21 mouse cellular contexts compared by ENCODE assay signal in genomic region chr2:119605361-119605973, GRCm38 (mm10). TPM values are rescaled to one million over a fixed set of nuclear protein-coding genes. Genes with fewer than 3 reads are reported as not detected.
A peak's percentile ranks its signal among the peaks of the same experiment; 100 is the strongest.
DNase-seq lines count a peak whose midpoint lies in the region; ATAC-seq and TF ChIP-seq lines count a peak whose summit lies in the region.
"Had no signal": no experiment of that assay in that cellular context is flagged by ENCODE, and none has a peak within 500 bp of the region (broad histone marks: within the 10 kb centered on the region; RNA-seq: fewer than 3 reads in every experiment).

No protein-coding gene starts in this region.

- H3K4me1 ChIP-seq in CH12.LX (ENCODE audit: control insufficient read depth in 1 of 2, insufficient read depth in 2 of 2) = peaks cover 3 to 10% of the 10 kb centered on the region in 2 experiments; a peak in 2 of 4 replicates
- H3K4me1 ChIP-seq in G1E (ENCODE audit: insufficient read depth, low read depth, low read length) = peaks cover 46% of the 10 kb centered on the region
- H3K4me1 ChIP-seq in liver, embryonic 14.5 days (replicated peaks; ENCODE audit: control insufficient read depth in 2 of 2, insufficient read depth in 2 of 2, low read length in 1 of 2) = peaks cover 49 to 55% of the 10 kb centered on the region in 2 experiments
- no peaks in the 10 kb centered on the region for H3K4me1 ChIP-seq in kidney, embryonic 14.5 days (ENCODE audit: control insufficient read depth, insufficient read depth, low read length)
- H3K4me1 ChIP-seq in forebrain, embryonic 14.5 days (ENCODE audit: control insufficient read depth, insufficient read depth, low read length) = no peaks in the 10 kb centered on the region

- ATAC-seq in G1E (ENCODE audit: extremely low read depth, insufficient number of reproducible peaks, low FRiP score, poor library complexity, severe bottlenecking) = peak; percentile 49
- peak; percentile 88 for ATAC-seq in erythroblast, adult 5-6 weeks (replicated peaks; ENCODE audit: low FRiP score, poor library complexity, severe bottlenecking)
- ATAC-seq in liver, embryonic 14.5 days (ENCODE audit: insufficient read depth) = peak; percentile 92
- ATAC-seq in activated CD4-positive, CD25-positive, alpha-beta regulatory T cell, adult 4 months = no peak
- ATAC-seq in kidney, embryonic 14.5 days (ENCODE audit: low FRiP score, low TSS enrichment) = no peak
- no peak for ATAC-seq in forebrain, embryonic 14.5 days
- ATAC-seq: forebrain, embryonic 15.5 days had no signal

- TF ChIP-seq CTCF in CH12.LX (conservative IDR thresholded peaks at IDR 0.05 in 1 of 2, IDR thresholded peaks at IDR 0.05 in 1 of 2; ENCODE audit: low read depth in 2 of 2, low read length in 2 of 2) (no peak), G1E (IDR thresholded peaks at IDR 0.05; ENCODE audit: low read depth, low read length) (no peak)
- no peak for TF ChIP-seq CTCF in liver, embryonic 14.5 days (IDR thresholded peaks at IDR 0.05; ENCODE audit: low read depth)

- H3K9ac ChIP-seq in CH12.LX (ENCODE audit: insufficient read depth, low read depth) = no peak overlapping the region
- H3K9ac ChIP-seq in liver, embryonic 14.5 days (replicated peaks) = no peak overlapping the region; the same call in 1 of the 2 replicates
- no peak overlapping the region for H3K9ac ChIP-seq in kidney, embryonic 14.5 days (ENCODE audit: low read depth, low read length)
- no peak overlapping the region for H3K9ac ChIP-seq in forebrain, embryonic 14.5 days (ENCODE audit: low read length)
- H3K9ac ChIP-seq: forebrain, embryonic 15.5 days; heart, embryonic 15.5 days; limb, embryonic 15.5 days; neural tube, embryonic 15.5 days had no signal

- 17% methylated on average over 6 of the region's 6 CpGs for WGBS in liver, embryonic 14.5 days (ENCODE audit: insufficient replicate concordance)
- WGBS in kidney, embryonic 14.5 days = 86% methylated on average over 6 of the region's 6 CpGs
- 95% methylated on average over 6 of the region's 6 CpGs for WGBS in forebrain, embryonic 14.5 days

- H3K27me3 ChIP-seq in CH12.LX (replicated peaks) = no peaks in the 10 kb centered on the region
- H3K27me3 ChIP-seq in G1E (ENCODE audit: insufficient read depth, low read length) = no peaks in the 10 kb centered on the region
- H3K27me3 ChIP-seq in liver, embryonic 14.5 days (ENCODE audit: control insufficient read depth, insufficient read depth, low read length) = no peaks in the 10 kb centered on the region
- H3K27me3 ChIP-seq in kidney, embryonic 14.5 days (ENCODE audit: control insufficient read depth, insufficient read depth, low read length) = no peaks in the 10 kb centered on the region
- H3K27me3 ChIP-seq in forebrain, embryonic 14.5 days (replicated peaks; ENCODE audit: control insufficient read depth, insufficient read depth, low read length) = no peaks in the 10 kb centered on the region
- H3K27me3 ChIP-seq: forebrain, embryonic 15.5 days; heart, embryonic 15.5 days; limb, embryonic 15.5 days; neural tube, embryonic 15.5 days had no signal

- dilution Hi-C loops in CH12.LX (cut with MboI; ENCODE audit: extremely low pct_ligation_motif_present, extremely low pct_unique_long_range_greater_than_20kb, low sequenced_read_pairs) = no loop called here

- H3K4me3 ChIP-seq in CH12.LX (replicated peaks in 1 of 3; ENCODE audit: low read depth in 2 of 3, low read length in 2 of 3, poor library complexity in 1 of 3) (no peak overlapping the region), G1E (ENCODE audit: low read depth, low read length) (peak overlapping the region; percentile 48; the same call in 1 of the 2 replicates)
- H3K4me3 ChIP-seq in liver, embryonic 14.5 days (ENCODE audit: insufficient read depth in 1 of 2, low read depth in 2 of 2, low read length in 2 of 2) = peak overlapping the region in 1 of 2 experiments; percentile 3; a peak in 1 of 4 replicates
- no peak overlapping the region for H3K4me3 ChIP-seq in kidney, embryonic 14.5 days (ENCODE audit: low read length)
- no peak overlapping the region for H3K4me3 ChIP-seq in forebrain, embryonic 14.5 days (ENCODE audit: low read depth, low read length)
- H3K4me3 ChIP-seq: forebrain, embryonic 15.5 days; heart, embryonic 15.5 days; limb, embryonic 15.5 days; myocyte; neural tube, embryonic 15.5 days had no signal

- TF ChIP-seq EP300 in CH12.LX (IDR thresholded peaks at IDR 0.05; ENCODE audit: low read length) = no peak
- peak; percentile 90 for TF ChIP-seq EP300 in liver, embryonic 14.5 days (IDR thresholded peaks at IDR 0.05; ENCODE audit: low read depth)

- TF ChIP-seq POLR2A in CH12.LX (IDR thresholded peaks at IDR 0.05; ENCODE audit: low read depth, low read length) = no peak

- peaks cover 7% of the 10 kb centered on the region for H3K79me2 ChIP-seq in CH12.LX (replicated peaks; ENCODE audit: control insufficient read depth, extremely low read depth, insufficient read depth, poor library complexity, severe bottlenecking)

- TF ChIP-seq RAD21 in CH12.LX (IDR thresholded peaks at IDR 0.05; ENCODE audit: low read depth, low read length) = no peak

- H3K4me2 ChIP-seq in CH12.LX (ENCODE audit: insufficient read depth, low read depth, poor library complexity, severe bottlenecking) = no peak overlapping the region
- peak overlapping the region; percentile 54 for H3K4me2 ChIP-seq in liver, embryonic 14.5 days (ENCODE audit: low read depth)
- H3K4me2 ChIP-seq in kidney, embryonic 14.5 days (replicated peaks; ENCODE audit: low read depth, low read length) = no peak overlapping the region
- no peak overlapping the region for H3K4me2 ChIP-seq in forebrain, embryonic 14.5 days (ENCODE audit: low read length)
- H3K4me2 ChIP-seq: forebrain, embryonic 15.5 days; heart, embryonic 15.5 days; limb, embryonic 15.5 days; neural tube, embryonic 15.5 days had no signal

- no peak overlapping the region for H3K27ac ChIP-seq in CH12.LX (ENCODE audit: insufficient read depth, low read depth)
- H3K27ac ChIP-seq in liver, embryonic 14.5 days = peak overlapping the region; percentile 89
- H3K27ac ChIP-seq in kidney, embryonic 14.5 days (ENCODE audit: low read depth, low read length) = no peak overlapping the region
- no peak overlapping the region for H3K27ac ChIP-seq in forebrain, embryonic 14.5 days (ENCODE audit: low read depth, low read length)
- H3K27ac ChIP-seq: forebrain, embryonic 15.5 days; heart, embryonic 15.5 days; limb, embryonic 15.5 days; neural tube, embryonic 15.5 days had no signal

- H3K36me3 ChIP-seq in CH12.LX (replicated peaks in 1 of 2; ENCODE audit: control insufficient read depth in 1 of 2, insufficient read depth in 1 of 2, low read length in 1 of 2) (peaks cover 33 to 78% of the 10 kb centered on the region in 2 experiments), G1E (replicated peaks) (peaks cover 74% of the 10 kb centered on the region)
- peaks cover 80% of the 10 kb centered on the region for H3K36me3 ChIP-seq in liver, embryonic 14.5 days (replicated peaks; ENCODE audit: control insufficient read depth, insufficient read depth, low read depth)
- H3K36me3 ChIP-seq in kidney, embryonic 14.5 days (ENCODE audit: control insufficient read depth, insufficient read depth, low read length) = peaks cover 70% of the 10 kb centered on the region
- peaks cover 67% of the 10 kb centered on the region for H3K36me3 ChIP-seq in forebrain, embryonic 14.5 days (ENCODE audit: control insufficient read depth, insufficient read depth, low read length)

- no peaks in the 10 kb centered on the region for H3K9me3 ChIP-seq in CH12.LX (replicated peaks; ENCODE audit: low read length)
- H3K9me3 ChIP-seq in G1E (replicated peaks) = no peaks in the 10 kb centered on the region
- H3K9me3 ChIP-seq in liver, embryonic 14.5 days (ENCODE audit: control insufficient read depth, low read length) = no peaks in the 10 kb centered on the region
- H3K9me3 ChIP-seq in kidney, embryonic 14.5 days (ENCODE audit: control insufficient read depth, low read length) = no peaks in the 10 kb centered on the region
- no peaks in the 10 kb centered on the region for H3K9me3 ChIP-seq in forebrain, embryonic 14.5 days (replicated peaks; ENCODE audit: control insufficient read depth, low read length)
- H3K9me3 ChIP-seq: forebrain, embryonic 15.5 days; heart, embryonic 15.5 days; limb, embryonic 15.5 days; neural tube, embryonic 15.5 days had no signal

- DNase-seq in CH12.LX (ENCODE audit: extremely low read depth) (no peak), G1E (ENCODE audit: low spot score) (no peak)
- peak; percentile 70 to 81 (median 77) for DNase-seq in liver, embryonic 14.5 days (ENCODE audit: low read depth in 3 of 3, low spot score in 3 of 3)
- no peak for DNase-seq in lung, postnatal 4 days
- DNase-seq in forebrain, embryonic 14.5 days (ENCODE audit: low spot score) = no peak
- DNase-seq: adrenal gland, postnatal 36 days; cerebellum, postnatal 14 days; kidney, adult 9 months; kidney, postnatal 4 days; lung, postnatal 14 days; midbrain, embryonic 14.5 days; thymus, postnatal 36 days had no signal

- in situ Hi-C loops in CH12.LX (cut with MboI; ENCODE audit: low pct_ligation_motif_present, low pct_unique_long_range_greater_than_20kb, low sequenced_read_pairs) = no loop called here

RNA-seq across cellular contexts. Expression of gene Nusap1, which starts 12.6 kb away (rescaled TPM):
- total RNA-seq in CH12.LX (2012; rRNA removed) (25.0 and 29.0 TPM in 2 replicates), CH12.LX (2014; rRNA removed) (92.7 and 107 TPM in 2 replicates), G1E (2014; fragmentation: Nextera tagmentation) (128 and 138 TPM in 2 replicates), G1E (2017) (51.6 and 54.7 TPM in 2 replicates)
- polyA plus RNA-seq in CH12.LX (2012; ENCODE audit: insufficient read length, low read depth) (39.9 and 41.1 TPM in 2 replicates), G1E (2012) (1.8 and 2.2 TPM in 2 replicates)
- total RNA-seq in erythroblast, adult 5-6 weeks (2015; ENCODE audit: low replicate concordance) = 111 and 117 TPM in 2 replicates
- 137 and 150 TPM in 2 replicates for total RNA-seq in erythroblast, adult 5-6 weeks (2017; ENCODE audit: low replicate concordance)
- polyA plus RNA-seq in liver, embryonic 14.5 days (2012; rRNA removed) = 24.3 and 45.1 TPM in 2 replicates
- polyA plus RNA-seq in liver, embryonic 14.5 days (2014; fragmentation: Nextera tagmentation; extraction: Ambion mirVana) = 88.3 and 88.4 TPM in 2 replicates
- polyA plus RNA-seq in activated CD4-positive, CD25-positive, alpha-beta regulatory T cell, adult 4 months (2017; shearing (Covaris generic)) = 10 to 100 TPM; 39.2 to 40.2 TPM
- 77.2 and 97.7 TPM in 2 replicates for polyA plus RNA-seq in kidney, embryonic 14.5 days (2014; fragmentation: Nextera tagmentation; extraction: Ambion mirVana)
- polyA plus RNA-seq in forebrain, embryonic 14.5 days (2014; fragmentation: Nextera tagmentation; extraction: Ambion mirVana) = 38.0 and 41.9 TPM in 2 replicates

RNA-seq across cellular contexts. Expression of gene Oip5, which starts 12.8 kb away (rescaled TPM):
- 22.0 and 24.5 TPM in 2 replicates for total RNA-seq in CH12.LX (2012; rRNA removed)
- total RNA-seq in CH12.LX (2014; rRNA removed) = 49.6 and 53.6 TPM in 2 replicates
- polyA plus RNA-seq in CH12.LX (2012; ENCODE audit: insufficient read length, low read depth) = 22.3 and 30.1 TPM in 2 replicates
- 40.8 and 42.6 TPM in 2 replicates for total RNA-seq in G1E (2014; fragmentation: Nextera tagmentation)
- total RNA-seq in G1E (2017) = 37.2 and 44.1 TPM in 2 replicates
- 20.0 and 26.5 TPM in 2 replicates for polyA plus RNA-seq in G1E (2012)
- total RNA-seq in erythroblast, adult 5-6 weeks (2015; ENCODE audit: low replicate concordance) = 32.4 and 64.9 TPM in 2 replicates
- 62.0 and 66.3 TPM in 2 replicates for total RNA-seq in erythroblast, adult 5-6 weeks (2017; ENCODE audit: low replicate concordance)
- polyA plus RNA-seq in liver, embryonic 14.5 days (2012; rRNA removed) = 22.6 and 23.9 TPM in 2 replicates
- 30.1 and 37.8 TPM in 2 replicates for polyA plus RNA-seq in liver, embryonic 14.5 days (2014; fragmentation: Nextera tagmentation; extraction: Ambion mirVana)
- 10 to 100 TPM in 1 of 2 experiments, 1 to 10 TPM in 1; 7.9 to 10.1 TPM for polyA plus RNA-seq in activated CD4-positive, CD25-positive, alpha-beta regulatory T cell, adult 4 months (2017; shearing (Covaris generic))
- 35.5 and 38.6 TPM in 2 replicates for polyA plus RNA-seq in kidney, embryonic 14.5 days (2014; fragmentation: Nextera tagmentation; extraction: Ambion mirVana)
- polyA plus RNA-seq in forebrain, embryonic 14.5 days (2014; fragmentation: Nextera tagmentation; extraction: Ambion mirVana) = 13.2 and 14.8 TPM in 2 replicates

RNA-seq across cellular contexts. Expression of gene Ndufaf1, which starts 57.2 kb away (rescaled TPM):
- total RNA-seq in CH12.LX (2012; rRNA removed) (25.1 and 33.2 TPM in 2 replicates), CH12.LX (2014; rRNA removed) (53.6 and 64.5 TPM in 2 replicates), G1E (2014; fragmentation: Nextera tagmentation) (32.5 and 35.9 TPM in 2 replicates), G1E (2017) (44.5 and 46.2 TPM in 2 replicates)
- polyA plus RNA-seq in CH12.LX (2012; ENCODE audit: insufficient read length, low read depth) (35.6 and 38.7 TPM in 2 replicates), G1E (2012) (2.8 and 3.0 TPM in 2 replicates)
- 13.4 and 20.8 TPM in 2 replicates for total RNA-seq in erythroblast, adult 5-6 weeks (2015; ENCODE audit: low replicate concordance)
- 3.3 and 7.3 TPM in 2 replicates for total RNA-seq in erythroblast, adult 5-6 weeks (2017; ENCODE audit: low replicate concordance)
- 7.1 and 11.7 TPM in 2 replicates for polyA plus RNA-seq in liver, embryonic 14.5 days (2012; rRNA removed)
- 28.5 and 30.2 TPM in 2 replicates for polyA plus RNA-seq in liver, embryonic 14.5 days (2014; fragmentation: Nextera tagmentation; extraction: Ambion mirVana)
- 10 to 100 TPM; 24.0 to 29.3 TPM for polyA plus RNA-seq in activated CD4-positive, CD25-positive, alpha-beta regulatory T cell, adult 4 months (2017; shearing (Covaris generic))
- polyA plus RNA-seq in kidney, embryonic 14.5 days (2014; fragmentation: Nextera tagmentation; extraction: Ambion mirVana) = 40.3 and 45.4 TPM in 2 replicates
- polyA plus RNA-seq in forebrain, embryonic 14.5 days (2014; fragmentation: Nextera tagmentation; extraction: Ambion mirVana) = 36.7 and 37.6 TPM in 2 replicates

RNA-seq across cellular contexts. Expression of gene Chp1, which starts 58.0 kb away (rescaled TPM):
- total RNA-seq in CH12.LX (2012; rRNA removed) (28.7 and 29.9 TPM in 2 replicates), CH12.LX (2014; rRNA removed) (55.9 and 62.1 TPM in 2 replicates), G1E (2014; fragmentation: Nextera tagmentation) (84.1 and 108 TPM in 2 replicates), G1E (2017) (72.4 and 77.2 TPM in 2 replicates)
- polyA plus RNA-seq in CH12.LX (2012; ENCODE audit: insufficient read length, low read depth) (41.5 and 47.9 TPM in 2 replicates), G1E (2012) (15.6 and 17.3 TPM in 2 replicates)
- 84.4 and 108 TPM in 2 replicates for total RNA-seq in erythroblast, adult 5-6 weeks (2015; ENCODE audit: low replicate concordance)
- 111 and 170 TPM in 2 replicates for total RNA-seq in erythroblast, adult 5-6 weeks (2017; ENCODE audit: low replicate concordance)
- polyA plus RNA-seq in liver, embryonic 14.5 days (2012; rRNA removed) = 28.1 and 31.3 TPM in 2 replicates
- polyA plus RNA-seq in liver, embryonic 14.5 days (2014; fragmentation: Nextera tagmentation; extraction: Ambion mirVana) = 47.5 and 49.3 TPM in 2 replicates
- 10 to 100 TPM; 84.5 to 98.6 TPM for polyA plus RNA-seq in activated CD4-positive, CD25-positive, alpha-beta regulatory T cell, adult 4 months (2017; shearing (Covaris generic))
- 37.8 and 58.4 TPM in 2 replicates for polyA plus RNA-seq in kidney, embryonic 14.5 days (2014; fragmentation: Nextera tagmentation; extraction: Ambion mirVana)
- polyA plus RNA-seq in forebrain, embryonic 14.5 days (2014; fragmentation: Nextera tagmentation; extraction: Ambion mirVana) = 72.3 and 75.5 TPM in 2 replicates

RNA-seq across cellular contexts. Expression of gene Exd1, which starts 58.0 kb away (rescaled TPM):
- total RNA-seq in CH12.LX (2012; rRNA removed) (0.08 and 0.25 TPM in 2 replicates), CH12.LX (2014; rRNA removed) (0.14 and 0.17 TPM in 2 replicates), G1E (2014; fragmentation: Nextera tagmentation) (2.3 and 4.6 TPM in 2 replicates), G1E (2017) (1.4 and 2.2 TPM in 2 replicates)
- polyA plus RNA-seq in CH12.LX (2012; ENCODE audit: insufficient read length, low read depth) (0.14 and 0.39 TPM in 2 replicates), G1E (2012) (0.21 and 0.23 TPM in 2 replicates)
- total RNA-seq in erythroblast, adult 5-6 weeks (2015; ENCODE audit: low replicate concordance) = not detected in 2 replicates
- total RNA-seq in erythroblast, adult 5-6 weeks (2017; ENCODE audit: low replicate concordance) = not detected in 2 replicates
- polyA plus RNA-seq in liver, embryonic 14.5 days (2012; rRNA removed) = 0.11 and 0.12 TPM in 2 replicates
- 0.14 and 0.15 TPM in 2 replicates for polyA plus RNA-seq in liver, embryonic 14.5 days (2014; fragmentation: Nextera tagmentation; extraction: Ambion mirVana)
- under 1 TPM in 1 of 2 experiments, not detected in 1; 0.11 TPM for polyA plus RNA-seq in activated CD4-positive, CD25-positive, alpha-beta regulatory T cell, adult 4 months (2017; shearing (Covaris generic))
- polyA plus RNA-seq in kidney, embryonic 14.5 days (2014; fragmentation: Nextera tagmentation; extraction: Ambion mirVana) = 0.09 and 0.38 TPM in 2 replicates
- 0.29 and 0.36 TPM in 2 replicates for polyA plus RNA-seq in forebrain, embryonic 14.5 days (2014; fragmentation: Nextera tagmentation; extraction: Ambion mirVana)
- total RNA-seq: hematopoietic stem cell, adult 5-6 weeks had no signal

Comparison
In these comparisons a context has a peak if more than half of its experiments do, and no peak if none do; other contexts are left out.
1. DNase-seq: peak in liver, embryonic 14.5 days (3 of 3); none in CH12.LX (single experiment), G1E (single experiment), lung, postnatal 4 days (0 of 2) and forebrain, embryonic 14.5 days (single experiment).
2. ATAC-seq: peak in G1E (single experiment), erythroblast, adult 5-6 weeks (single experiment) and liver, embryonic 14.5 days (single experiment); none in activated CD4-positive, CD25-positive, alpha-beta regulatory T cell, adult 4 months (single experiment), kidney, embryonic 14.5 days (single experiment) and forebrain, embryonic 14.5 days (single experiment).